Mouse (Mus musculus): ENCODE measurements around the gene Elk3. TPM values are rescaled to one million over a fixed set of nuclear protein-coding genes. Genes with fewer than 3 reads are reported as not detected.

Gene Elk3
- polyA plus RNA-seq (2017; shearing (Covaris generic)): 10 to 100 TPM; 72.3 to 72.8 TPM

GRCm38 (mm10) chr10:93310721-93311411 is at the start of gene Elk3:
Elk3 (minus strand) TSS chr10:93311135.

Other genes starting within 250 kb of the Elk3 start
- gene Cfap54, start 229.5 kb downstream of the Elk3 start, polyA plus RNA-seq (2017; shearing (Covaris generic)): 1 to 10 TPM; 1.4 to 2.3 TPM
- 100 to 1,000 TPM; 115 to 136 TPM for gene Cdk17, start 150.3 kb downstream of the Elk3 start, polyA plus RNA-seq (2017; shearing (Covaris generic))
- gene Lta4h, start 142.3 kb upstream of the Elk3 start, polyA plus RNA-seq (2017; shearing (Covaris generic)): 100 to 1,000 TPM; 242 to 244 TPM
- not detected for gene Hal, start 177.6 kb upstream of the Elk3 start, polyA plus RNA-seq (2017; shearing (Covaris generic))
- under 1 TPM in 1 of 2 experiments, not detected in 1; 0.83 TPM for gene Amdhd1, start 228.9 kb upstream of the Elk3 start, polyA plus RNA-seq (2017; shearing (Covaris generic))
- 1 to 10 TPM in 1 of 2 experiments, under 1 TPM in 1; 0.48 to 1.4 TPM for gene Ccdc38, start 229.5 kb upstream of the Elk3 start, polyA plus RNA-seq (2017; shearing (Covaris generic))

All from activated CD4-positive, CD25-positive, alpha-beta regulatory T cell (primary cell).